Mouse (Mus musculus) cerebellum, postnatal 25 days (tissue): ENCODE data around the gene Gm17334.
A peak's percentile ranks its signal among the peaks of the same experiment; 100 is the strongest.

Experiments used
- DNase-seq, 2 experiments: peaks; one replicate each; pipeline ENCODE4 v3.0.0; 2021; ENCODE audit warnings: mixed read lengths in 2 of 2

Gene Gm17334

GRCm38 (mm10) chr11:53796409-53797151, 23.6 kb upstream of the Gm17334 start:
- peak in 1 of 2 experiments; percentile 10 for DNase-seq

- DNase-seq, result no peak
Observed at GRCm38 (mm10) chr11:53795813-53796212, 22.8 kb upstream of the Gm17334 start.

GRCm38 (mm10) chr11:53794671-53795557, 21.9 kb upstream of the Gm17334 start:
- DNase-seq, result peak; percentile 38 to 61

DNA sequence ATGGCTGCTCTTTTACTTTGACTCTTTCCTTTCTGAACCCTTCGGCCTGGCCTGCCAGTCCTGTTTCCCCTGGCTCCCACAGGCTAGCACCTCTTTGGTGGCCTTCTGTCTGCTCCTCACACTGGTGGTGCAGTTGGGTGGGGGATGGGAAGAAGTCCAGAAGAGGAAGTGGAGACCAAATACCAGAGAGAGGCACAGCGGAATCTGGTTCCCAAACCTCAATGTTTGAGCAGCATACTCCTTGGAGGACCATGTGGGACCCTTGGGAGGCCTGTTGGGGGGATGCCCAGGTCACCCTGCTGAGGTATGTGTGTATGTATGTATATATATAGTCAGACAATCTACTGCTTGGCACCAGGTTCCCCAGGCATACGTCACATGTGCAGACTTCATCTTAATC, 21.0 kb upstream of the Gm17334 start:
- DNase-seq, result no peak

DNA sequence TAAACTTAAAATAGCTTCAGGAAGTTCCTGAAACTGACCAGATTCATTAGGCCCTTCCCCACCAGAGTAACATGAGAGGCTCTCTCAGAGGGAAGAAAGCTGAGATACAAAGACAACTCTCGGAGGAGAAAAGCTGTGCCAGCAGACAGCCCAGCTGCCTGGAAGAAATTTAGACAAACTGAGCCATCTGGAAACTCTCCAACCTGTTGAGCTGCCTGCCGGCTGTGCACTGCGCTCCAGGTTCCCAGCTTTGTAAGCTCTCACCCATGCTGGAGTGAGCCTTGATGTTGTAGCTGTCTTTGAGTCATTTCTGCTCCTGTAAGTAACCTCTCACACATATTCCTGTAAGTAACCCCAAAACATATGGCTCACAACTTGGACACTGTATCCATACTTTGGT, 20.0 kb upstream of the Gm17334 start:
- no peak for DNase-seq

GRCm38 (mm10) chr11:53789277-53789676, 16.3 kb upstream of the Gm17334 start:
- no peak for DNase-seq

DNA sequence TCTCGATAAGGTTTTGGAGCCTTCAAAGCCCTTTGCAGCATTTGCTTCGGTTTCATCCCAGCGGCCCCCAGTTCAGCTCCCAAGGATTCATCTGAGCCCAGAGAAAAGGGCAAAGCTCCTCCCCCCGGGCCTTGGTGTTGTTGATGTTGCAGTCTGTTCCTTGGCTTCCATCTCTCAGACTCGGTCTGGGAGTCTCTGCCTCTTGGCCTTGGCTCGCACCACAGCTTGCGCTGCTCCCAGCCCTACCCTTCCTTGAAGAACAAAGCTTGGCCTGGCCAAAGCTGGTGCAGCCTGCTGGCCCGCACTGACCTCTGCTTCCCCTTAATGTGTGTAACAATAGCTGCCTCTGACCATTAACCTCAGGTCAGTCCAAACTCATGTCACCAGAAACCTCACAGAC, 15.2 kb upstream of the Gm17334 start:
- DNase-seq, result no peak

- peak; percentile 60 to 70 for DNase-seq
Observed at GRCm38 (mm10) chr11:53786058-53787031, 13.4 kb upstream of the Gm17334 start.

DNA sequence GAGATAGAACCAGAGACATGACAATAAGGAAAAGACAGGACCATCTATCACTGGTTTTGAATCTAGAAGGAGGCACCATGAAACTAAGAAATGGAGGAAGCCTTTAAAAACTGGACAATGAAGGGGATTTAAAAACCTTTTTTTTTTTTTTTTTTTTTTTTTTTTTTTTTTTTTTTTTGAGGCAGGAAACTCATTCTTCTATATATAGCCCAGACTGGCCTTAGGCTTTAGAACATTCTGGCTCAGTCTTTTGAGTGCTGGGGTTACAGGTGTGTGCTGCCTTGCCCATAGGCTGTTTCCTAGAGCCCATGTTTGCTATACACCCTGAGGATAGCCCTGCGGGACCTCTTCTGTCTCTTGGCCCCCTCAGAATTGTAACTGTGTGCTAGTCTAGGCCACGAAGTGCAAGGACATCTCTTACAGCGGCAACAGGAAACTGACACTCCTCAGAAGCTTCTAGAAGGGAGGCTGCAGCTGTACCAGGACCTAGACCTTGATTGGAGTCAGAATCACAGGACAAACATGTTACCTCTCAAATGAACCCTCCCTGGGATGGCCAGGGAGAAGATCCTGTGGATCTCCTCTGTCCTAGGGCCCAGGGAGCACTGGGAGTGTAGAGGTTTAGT, 12.4 kb upstream of the Gm17334 start:
- no peak for DNase-seq

- no peak for DNase-seq
Observed at GRCm38 (mm10) chr11:53783288-53783687, 10.3 kb upstream of the Gm17334 start.

DNA sequence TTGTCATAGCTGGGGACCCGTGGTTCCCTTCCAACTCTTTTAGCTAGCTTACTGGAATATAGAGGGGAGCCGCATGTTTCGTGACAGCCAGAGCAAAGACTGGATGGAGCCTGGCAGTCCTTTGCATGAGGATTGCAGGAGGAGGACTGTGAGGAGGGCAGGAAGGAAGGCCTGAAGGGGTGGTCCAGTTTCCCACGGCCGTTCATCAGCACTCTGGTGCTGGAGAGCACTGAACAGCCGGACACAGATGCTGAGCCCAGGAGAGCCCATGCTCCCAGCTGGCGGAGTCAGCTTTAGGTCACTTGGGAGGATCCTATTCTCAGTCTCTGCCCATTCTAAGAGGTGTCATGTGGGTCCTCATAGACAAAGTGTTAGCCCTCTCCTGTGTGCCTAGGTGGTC, 9.0 kb upstream of the Gm17334 start:
- no peak for DNase-seq

- DNase-seq, result no peak
Observed at GRCm38 (mm10) chr11:53781201-53781775, 8.3 kb upstream of the Gm17334 start.

DNA sequence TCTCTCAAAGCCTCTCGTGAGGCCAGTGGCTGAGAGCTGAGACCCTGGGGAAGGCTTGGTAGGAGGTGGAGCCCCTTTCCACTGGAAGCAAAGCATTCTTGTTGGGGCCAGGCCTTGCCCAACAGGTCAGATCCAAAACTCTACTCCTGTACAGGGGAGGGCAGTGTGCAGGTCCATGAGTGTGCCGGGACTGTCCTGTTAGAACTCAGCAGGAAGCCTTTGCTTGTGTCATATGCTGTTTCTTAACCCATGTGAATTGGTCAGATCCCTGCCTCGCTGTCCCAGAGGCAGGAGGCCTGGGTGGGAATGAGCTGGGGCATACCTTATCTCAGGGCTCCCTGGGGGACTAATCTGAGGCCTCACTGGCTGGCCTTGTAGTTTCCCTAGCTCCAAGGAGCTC, 7.3 kb upstream of the Gm17334 start:
- no peak for DNase-seq

DNA sequence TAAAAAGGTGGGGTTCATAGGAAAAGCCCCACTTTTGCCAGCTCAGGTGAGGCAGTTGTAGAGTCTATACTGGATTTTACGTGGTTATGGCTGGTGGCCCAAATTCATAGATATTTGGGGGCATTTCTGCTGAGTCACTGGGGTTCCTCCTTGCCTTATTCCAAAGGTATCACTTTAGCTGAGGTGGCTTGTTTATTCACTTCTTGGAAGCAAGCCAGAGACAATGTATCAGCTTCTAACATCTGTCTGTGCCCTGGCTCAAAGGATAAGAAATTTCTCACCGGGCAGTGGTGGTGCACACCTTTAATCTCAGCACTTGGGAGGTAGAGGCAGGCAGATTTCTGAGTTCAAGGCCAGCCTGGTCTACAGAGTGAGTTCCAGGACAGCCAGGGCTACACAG, 6.8 kb upstream of the Gm17334 start:
- DNase-seq, result no peak

- no peak for DNase-seq
Observed at GRCm38 (mm10) chr11:53778455-53778854, 5.5 kb upstream of the Gm17334 start.

- DNase-seq, result no peak
Observed at GRCm38 (mm10) chr11:53777736-53778135, 4.7 kb upstream of the Gm17334 start.

DNA sequence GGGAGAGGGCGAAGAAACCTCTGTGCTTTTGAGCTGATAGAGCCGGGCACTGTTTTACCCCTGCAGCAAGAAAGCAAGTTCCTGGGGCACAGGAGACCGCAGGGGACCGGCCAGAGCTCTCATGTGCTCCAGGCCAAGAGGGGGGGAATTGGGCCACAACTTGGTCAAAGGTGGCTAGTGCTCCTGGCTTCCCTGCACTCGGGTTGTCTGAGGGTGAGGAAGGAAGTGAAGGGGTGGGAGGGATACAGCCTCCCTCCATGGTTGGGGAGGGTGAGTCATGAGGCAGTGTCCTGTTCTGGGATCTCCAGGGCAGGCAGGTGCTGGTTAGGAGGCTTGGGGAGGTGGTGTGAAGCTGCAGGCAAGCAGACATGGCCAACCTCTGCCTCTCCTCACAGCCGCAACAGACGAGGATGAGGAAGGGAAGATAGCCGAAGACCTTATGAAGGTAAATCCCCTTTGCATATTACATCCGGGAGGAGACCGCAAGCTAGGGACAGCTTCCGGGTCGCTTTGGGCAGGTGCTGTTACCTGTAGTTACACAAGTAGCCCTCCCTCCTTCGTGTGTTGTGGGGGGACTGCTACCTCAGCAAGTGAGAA, 1.8 kb upstream of the Gm17334 start:
- DNase-seq, result no peak

DNA sequence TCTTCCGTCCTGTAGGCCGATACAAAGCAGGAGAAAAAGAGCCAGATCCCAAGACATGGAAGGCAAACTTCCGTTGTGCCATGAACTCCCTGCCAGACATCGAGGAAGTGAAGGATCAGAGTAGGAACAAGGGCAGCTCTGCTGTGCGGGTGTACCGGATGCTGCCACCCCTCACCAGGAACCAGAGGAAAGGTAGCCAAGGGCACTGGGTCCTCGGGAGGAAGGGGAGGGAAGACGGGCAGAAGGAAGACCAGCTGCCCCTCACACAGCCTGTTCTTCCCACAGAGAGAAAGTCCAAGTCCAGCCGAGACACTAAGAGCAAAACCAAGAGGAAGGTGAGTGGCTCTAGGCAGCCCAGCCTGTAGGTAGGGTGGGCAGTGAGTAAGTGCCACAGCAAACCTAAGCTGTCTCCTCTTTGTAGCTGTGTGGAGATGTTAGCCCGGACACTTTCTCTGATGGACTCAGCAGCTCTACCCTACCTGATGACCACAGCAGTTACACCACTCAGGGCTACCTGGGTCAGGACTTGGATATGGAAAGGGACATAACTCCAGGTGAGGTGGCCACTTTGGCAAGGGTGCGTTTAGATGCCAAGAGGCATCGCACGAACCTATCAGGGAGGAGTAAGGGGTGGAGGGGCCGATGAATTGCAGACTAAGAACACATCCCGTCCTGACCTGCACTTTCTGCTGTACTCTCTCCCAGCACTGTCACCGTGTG, 814 bp upstream of the Gm17334 start:
- no peak for DNase-seq

DNA sequence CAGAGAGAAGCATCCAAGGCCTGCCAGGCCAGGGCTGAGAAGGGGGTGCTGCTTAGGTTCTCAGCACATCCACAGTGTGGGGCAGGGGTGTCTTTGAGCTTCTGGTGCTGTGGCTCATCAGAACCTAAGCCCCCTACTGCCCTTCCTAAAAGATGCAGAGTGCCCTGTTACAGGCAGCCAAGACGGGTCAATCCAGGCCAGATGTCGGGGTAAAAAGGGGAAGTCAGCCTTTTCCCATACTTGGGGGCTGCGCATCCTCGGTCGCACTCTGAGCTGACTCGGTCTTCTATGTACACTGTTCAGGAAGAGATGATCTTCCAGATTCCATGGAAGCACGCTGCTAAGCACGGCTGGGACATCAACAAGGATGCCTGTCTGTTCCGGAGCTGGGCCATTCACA, 451 bp downstream of the Gm17334 start:
- no peak for DNase-seq

- DNase-seq, result no peak
Observed at GRCm38 (mm10) chr11:53771001-53771744, 1.8 kb downstream of the Gm17334 start.
